In genomic region chr1:142403602-142404001, GRCm38 (mm10) we compare ENCODE assay signal across 32 mouse cellular contexts.
"Had no signal": no experiment of that assay in that cellular context is flagged by ENCODE, and none has a peak within 500 bp of the region (broad histone marks: within the 10 kb centered on the region; RNA-seq: fewer than 3 reads in every experiment).

No protein-coding gene starts in this region.

- ATAC-seq: liver, embryonic 12.5 days; liver, postnatal 0 days; lung, postnatal 0 days; midbrain, embryonic 13.5 days; midbrain, embryonic 15.5 days; midbrain, embryonic 16.5 days had no signal

- H3K9me3 ChIP-seq: limb, embryonic 10.5 days; limb, embryonic 12.5 days; limb, embryonic 13.5 days; limb, embryonic 15.5 days; liver, embryonic 12.5 days; liver, embryonic 13.5 days; liver, embryonic 15.5 days; lung, embryonic 15.5 days; midbrain, embryonic 12.5 days; midbrain, embryonic 13.5 days; midbrain, embryonic 15.5 days; neural tube, embryonic 12.5 days had no signal

- DNase-seq: left cerebral cortex, postnatal 4 days; liver; liver, embryonic 13.5 days; liver, postnatal 0 days; lung, adult 18-20 months; lung, adult 2 months; lung, embryonic 14.5 days; lung, postnatal 10 days; lung, postnatal 14 days; lung, postnatal 36 days; lung, postnatal 4 days; midbrain, embryonic 14.5 days had no signal

- H3K9ac ChIP-seq: limb, embryonic 12.5 days; limb, embryonic 13.5 days; limb, embryonic 15.5 days; liver, embryonic 12.5 days; liver, embryonic 13.5 days; liver, embryonic 14.5 days; liver, embryonic 15.5 days; liver, postnatal 0 days; lung, embryonic 14.5 days; lung, embryonic 15.5 days; midbrain, embryonic 12.5 days; midbrain, embryonic 13.5 days; midbrain, embryonic 15.5 days; neural tube, embryonic 12.5 days had no signal

- H3K27ac ChIP-seq: limb, embryonic 10.5 days; limb, embryonic 12.5 days; limb, embryonic 13.5 days; limb, embryonic 15.5 days; liver, embryonic 12.5 days; liver, embryonic 13.5 days; liver, embryonic 14.5 days; liver, embryonic 15.5 days; lung, embryonic 15.5 days; macrophage; midbrain, embryonic 10.5 days; midbrain, embryonic 12.5 days; midbrain, embryonic 13.5 days; midbrain, embryonic 15.5 days; neural tube, embryonic 12.5 days had no signal

- H3K27me3 ChIP-seq: limb, embryonic 12.5 days; limb, embryonic 13.5 days; limb, embryonic 15.5 days; liver, embryonic 12.5 days; liver, embryonic 13.5 days; liver, embryonic 15.5 days; lung, embryonic 15.5 days; megakaryocyte, embryonic 14.5 days; midbrain, embryonic 12.5 days; midbrain, embryonic 13.5 days; midbrain, embryonic 15.5 days; neural tube, embryonic 12.5 days had no signal

- H3K4me3 ChIP-seq: limb, embryonic 10.5 days; limb, embryonic 12.5 days; limb, embryonic 13.5 days; limb, embryonic 15.5 days; liver, embryonic 12.5 days; liver, embryonic 13.5 days; liver, embryonic 15.5 days; lung, embryonic 15.5 days; megakaryocyte, embryonic 14.5 days; midbrain, embryonic 10.5 days; midbrain, embryonic 12.5 days; midbrain, embryonic 13.5 days; midbrain, embryonic 15.5 days; myocyte; neural tube, embryonic 12.5 days had no signal

- H3K4me2 ChIP-seq: limb, embryonic 12.5 days; limb, embryonic 13.5 days; limb, embryonic 15.5 days; liver, embryonic 11.5 days; liver, embryonic 12.5 days; liver, embryonic 13.5 days; liver, embryonic 15.5 days; lung, embryonic 14.5 days; lung, embryonic 15.5 days; midbrain, embryonic 11.5 days; midbrain, embryonic 12.5 days; midbrain, embryonic 13.5 days; midbrain, embryonic 15.5 days; neural tube, embryonic 12.5 days had no signal

- H3K4me1 ChIP-seq: limb, embryonic 10.5 days; limb, embryonic 12.5 days; limb, embryonic 13.5 days; limb, embryonic 15.5 days; liver, embryonic 12.5 days; liver, embryonic 13.5 days; liver, embryonic 15.5 days; lung, embryonic 15.5 days; megakaryocyte, embryonic 14.5 days; midbrain, embryonic 10.5 days; midbrain, embryonic 12.5 days; midbrain, embryonic 13.5 days; midbrain, embryonic 15.5 days; neural tube, embryonic 12.5 days had no signal

- H3K36me3 ChIP-seq: limb, embryonic 10.5 days; limb, embryonic 12.5 days; limb, embryonic 13.5 days; limb, embryonic 15.5 days; liver, embryonic 12.5 days; liver, embryonic 13.5 days; liver, embryonic 15.5 days; lung, embryonic 15.5 days; midbrain, embryonic 10.5 days; midbrain, embryonic 12.5 days; midbrain, embryonic 13.5 days; midbrain, embryonic 15.5 days; neural tube, embryonic 12.5 days had no signal
